Mouse (Mus musculus): ENCODE data around the gene Pctp. TPM values are rescaled to one million over a fixed set of nuclear protein-coding genes. Genes with fewer than 3 reads are reported as not detected.

The Pctp gene
- total RNA-seq (2014; fragmentation: Nextera tagmentation): 6.8 and 8.5 TPM in 2 replicates
- total RNA-seq (2017): 25.8 and 26.4 TPM in 2 replicates
- 1.6 and 2.2 TPM in 2 replicates for polyA plus RNA-seq (2012)

- ATAC-seq (ENCODE audit: extremely low read depth, insufficient number of reproducible peaks, low FRiP score, poor library complexity, severe bottlenecking): peak; percentile 97
- TF ChIP-seq GATA1 (IDR thresholded peaks at IDR 0.05; ENCODE audit: borderline replicate concordance, low read length): no peak
- no peak for TF ChIP-seq POLR2AphosphoS5 (IDR thresholded peaks at IDR 0.05; ENCODE audit: insufficient replicate concordance, low read depth, low read length)
- TF ChIP-seq TAL1 (conservative IDR thresholded peaks at IDR 0.05; ENCODE audit: low read depth, low read length): no peak
- H3K4me1 ChIP-seq (ENCODE audit: insufficient read depth, low read depth, low read length): peaks cover 16% of the 10 kb centered on the region
Measured at GRCm38 (mm10) chr11:90002231-90002986, at the start of gene Pctp. TSS of gene Pctp (minus strand) at chr11:90002894.

GRCm38 (mm10) chr11:90050016-90050415 lies 47.3 kb upstream of the Pctp start:
- Histone ChIP-seq H3K27me3 (ENCODE audit: insufficient read depth, low read length) (peaks cover 2% of the 10 kb centered on the region; the same call in 1 of the 2 replicates), H3K9me3 (replicated peaks) (no peaks in the 10 kb centered on the region; the same call in 1 of the 2 replicates), H3K4me1 (ENCODE audit: insufficient read depth, low read depth, low read length) (no peaks in the 10 kb centered on the region), H3K4me3 (ENCODE audit: low read depth, low read length) (no peak overlapping the region), H3K36me3 (replicated peaks) (no peaks in the 10 kb centered on the region)
- ATAC-seq (ENCODE audit: extremely low read depth, insufficient number of reproducible peaks, low FRiP score, poor library complexity, severe bottlenecking) (no peak), DNase-seq (ENCODE audit: low spot score) (no peak)
- TF ChIP-seq CTCF (IDR thresholded peaks at IDR 0.05; ENCODE audit: low read depth, low read length) (no peak), POLR2AphosphoS5 (IDR thresholded peaks at IDR 0.05; ENCODE audit: insufficient replicate concordance, low read depth, low read length) (no peak), GATA1 (IDR thresholded peaks at IDR 0.05; ENCODE audit: borderline replicate concordance, low read length) (no peak), TAL1 (conservative IDR thresholded peaks at IDR 0.05; ENCODE audit: low read depth, low read length) (no peak), GATA2 (IDR thresholded peaks at IDR 0.05; ENCODE audit: borderline replicate concordance, low read depth, low read length) (no peak)

More at GRCm38 (mm10) chr11:90002231-90002986, at the start of gene Pctp:
- no peaks in the 10 kb centered on the region for H3K27me3 ChIP-seq (ENCODE audit: insufficient read depth, low read length)
- peak; percentile 63 for DNase-seq (ENCODE audit: low spot score)
- peaks cover 10% of the 10 kb centered on the region for H3K9me3 ChIP-seq (replicated peaks)
- H3K36me3 ChIP-seq (replicated peaks): peaks cover 15% of the 10 kb centered on the region
- peak within 1 kb of the TSS; percentile 74 for H3K4me3 ChIP-seq (ENCODE audit: low read depth, low read length)

DNA sequence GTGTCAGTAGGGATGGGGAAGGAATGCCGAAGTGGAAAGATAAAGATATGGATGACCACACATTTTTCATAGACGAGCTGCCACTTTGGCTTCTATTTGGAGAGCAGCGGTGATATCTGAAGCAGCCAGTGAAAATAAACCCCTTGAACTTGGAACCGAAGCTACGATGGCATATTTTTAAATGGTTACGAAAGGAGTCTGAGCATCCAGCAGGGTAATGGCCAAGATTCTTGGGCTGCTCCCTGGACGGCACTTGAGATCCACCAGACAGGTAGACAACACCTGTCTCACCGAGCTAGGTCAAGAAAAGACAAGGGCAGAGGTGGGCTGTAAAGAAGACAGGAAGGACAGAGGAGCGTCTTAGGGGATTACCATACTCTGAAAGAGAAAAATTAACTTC lies 44.6 kb upstream of the Pctp start:
- no peaks in the 10 kb centered on the region; the same call in 1 of the 2 replicates for H3K9me3 ChIP-seq (replicated peaks)
- DNase-seq (ENCODE audit: low spot score) (no peak), ATAC-seq (ENCODE audit: extremely low read depth, insufficient number of reproducible peaks, low FRiP score, poor library complexity, severe bottlenecking) (no peak)
- TF ChIP-seq GATA1 (IDR thresholded peaks at IDR 0.05; ENCODE audit: borderline replicate concordance, low read length) (no peak), GATA2 (IDR thresholded peaks at IDR 0.05; ENCODE audit: borderline replicate concordance, low read depth, low read length) (no peak), POLR2AphosphoS5 (IDR thresholded peaks at IDR 0.05; ENCODE audit: insufficient replicate concordance, low read depth, low read length) (no peak), CTCF (IDR thresholded peaks at IDR 0.05; ENCODE audit: low read depth, low read length) (no peak), TAL1 (conservative IDR thresholded peaks at IDR 0.05; ENCODE audit: low read depth, low read length) (no peak)
- H3K4me3 ChIP-seq (ENCODE audit: low read depth, low read length): no peak overlapping the region
- no peaks in the 10 kb centered on the region for H3K4me1 ChIP-seq (ENCODE audit: insufficient read depth, low read depth, low read length)
- no peaks in the 10 kb centered on the region for H3K36me3 ChIP-seq (replicated peaks)
- peaks cover 2% of the 10 kb centered on the region; the same call in 1 of the 2 replicates for H3K27me3 ChIP-seq (ENCODE audit: insufficient read depth, low read length)

- DNase-seq (ENCODE audit: low spot score) (no peak), ATAC-seq (ENCODE audit: extremely low read depth, insufficient number of reproducible peaks, low FRiP score, poor library complexity, severe bottlenecking) (no peak)
- Histone ChIP-seq H3K4me1 (ENCODE audit: insufficient read depth, low read depth, low read length) (no peaks in the 10 kb centered on the region), H3K9me3 (replicated peaks) (no peaks in the 10 kb centered on the region; the same call in 1 of the 2 replicates), H3K27me3 (ENCODE audit: insufficient read depth, low read length) (peaks cover 2% of the 10 kb centered on the region; the same call in 1 of the 2 replicates), H3K4me3 (ENCODE audit: low read depth, low read length) (no peak overlapping the region), H3K36me3 (replicated peaks) (no peaks in the 10 kb centered on the region)
- TF ChIP-seq POLR2AphosphoS5 (IDR thresholded peaks at IDR 0.05; ENCODE audit: insufficient replicate concordance, low read depth, low read length): no peak
Measured at GRCm38 (mm10) chr11:90046211-90046610, 43.5 kb upstream of the Pctp start.

GRCm38 (mm10) chr11:90044459-90044858 lies 41.8 kb upstream of the Pctp start:
- H3K36me3 ChIP-seq (replicated peaks): no peaks in the 10 kb centered on the region
- DNase-seq (ENCODE audit: low spot score) (no peak), ATAC-seq (ENCODE audit: extremely low read depth, insufficient number of reproducible peaks, low FRiP score, poor library complexity, severe bottlenecking) (no peak)
- H3K4me3 ChIP-seq (ENCODE audit: low read depth, low read length): no peak overlapping the region
- peaks cover 4% of the 10 kb centered on the region for H3K9me3 ChIP-seq (replicated peaks)
- TF ChIP-seq TAL1 (conservative IDR thresholded peaks at IDR 0.05; ENCODE audit: low read depth, low read length) (no peak), GATA1 (IDR thresholded peaks at IDR 0.05; ENCODE audit: borderline replicate concordance, low read length) (no peak), GATA2 (IDR thresholded peaks at IDR 0.05; ENCODE audit: borderline replicate concordance, low read depth, low read length) (no peak), POLR2AphosphoS5 (IDR thresholded peaks at IDR 0.05; ENCODE audit: insufficient replicate concordance, low read depth, low read length) (no peak), CTCF (IDR thresholded peaks at IDR 0.05; ENCODE audit: low read depth, low read length) (no peak)
- peaks cover 5% of the 10 kb centered on the region; the same call in 1 of the 2 replicates for H3K4me1 ChIP-seq (ENCODE audit: insufficient read depth, low read depth, low read length)
- peaks cover 2% of the 10 kb centered on the region; the same call in 1 of the 2 replicates for H3K27me3 ChIP-seq (ENCODE audit: insufficient read depth, low read length)

GRCm38 (mm10) chr11:90038022-90038421 lies 35.3 kb upstream of the Pctp start:
- H3K4me3 ChIP-seq (ENCODE audit: low read depth, low read length): no peak overlapping the region
- peaks cover 16% of the 10 kb centered on the region for H3K4me1 ChIP-seq (ENCODE audit: insufficient read depth, low read depth, low read length)
- H3K9me3 ChIP-seq (replicated peaks): peaks cover 8% of the 10 kb centered on the region
- ATAC-seq (ENCODE audit: extremely low read depth, insufficient number of reproducible peaks, low FRiP score, poor library complexity, severe bottlenecking) (no peak), DNase-seq (ENCODE audit: low spot score) (no peak)
- H3K27me3 ChIP-seq (ENCODE audit: insufficient read depth, low read length): no peaks in the 10 kb centered on the region; the same call in 1 of the 2 replicates
- TF ChIP-seq POLR2AphosphoS5 (IDR thresholded peaks at IDR 0.05; ENCODE audit: insufficient replicate concordance, low read depth, low read length) (no peak), GATA1 (IDR thresholded peaks at IDR 0.05; ENCODE audit: borderline replicate concordance, low read length) (no peak), CTCF (IDR thresholded peaks at IDR 0.05; ENCODE audit: low read depth, low read length) (no peak), TAL1 (conservative IDR thresholded peaks at IDR 0.05; ENCODE audit: low read depth, low read length) (no peak)
- no peaks in the 10 kb centered on the region for H3K36me3 ChIP-seq (replicated peaks)

All from G1E (cell line).